Comparison of ENCODE assay signal across 8 mouse cellular contexts in the genomic region with DNA sequence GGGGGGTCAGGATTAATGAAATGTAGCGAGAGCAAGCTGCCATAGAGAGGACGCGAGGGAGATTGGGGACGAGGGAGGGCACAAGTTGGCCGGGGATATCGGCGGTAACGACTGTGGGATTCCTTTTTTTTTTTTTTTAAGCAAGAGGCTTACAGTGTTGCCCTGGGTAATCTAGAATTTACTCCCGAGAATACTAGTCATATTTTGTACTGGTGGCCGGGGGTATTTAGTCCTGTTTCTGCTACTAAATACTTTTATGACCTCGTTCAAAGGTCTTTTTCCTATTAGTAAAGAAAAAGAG. TPM values are rescaled to one million over a fixed set of nuclear protein-coding genes. Genes with fewer than 3 reads are reported as not detected.
DNase-seq lines count a peak whose midpoint lies in the region; ATAC-seq lines count a peak whose summit lies in the region.

No protein-coding gene starts in this region.

- no peak; the same call in 1 of the 2 replicates for ATAC-seq in erythroblast, adult 5-6 weeks (replicated peaks; ENCODE audit: low FRiP score, poor library complexity, severe bottlenecking)
- no peak for ATAC-seq in neural tube, embryonic 11.5 days (ENCODE audit: insufficient read depth, low FRiP score, low TSS enrichment)
- peak; percentile 73; the same call in 1 of the 2 replicates for ATAC-seq in limb, embryonic 13.5 days (ENCODE audit: low FRiP score, low read depth)
- peak; percentile 60; the same call in 1 of the 2 replicates for ATAC-seq in stomach, embryonic 14.5 days (ENCODE audit: insufficient number of reproducible peaks, insufficient read depth, low FRiP score, low read depth)

- WGBS in neural tube, embryonic 11.5 days = 0% methylated on average over 11 of the region's 11 CpGs
- WGBS in limb, embryonic 13.5 days = 0% methylated on average over 11 of the region's 11 CpGs
- under 1% methylated on average over 11 of the region's 11 CpGs for WGBS in stomach, embryonic 14.5 days

- peak overlapping the region; percentile 71 for H3K9ac ChIP-seq in neural tube, embryonic 11.5 days (ENCODE audit: low read length)
- peak overlapping the region; percentile 86 for H3K9ac ChIP-seq in limb, embryonic 13.5 days
- H3K9ac ChIP-seq in stomach, embryonic 14.5 days (replicated peaks; ENCODE audit: low read depth, low read length) = peak overlapping the region; percentile 67

- peaks cover 18% of the 10 kb centered on the region for H3K4me1 ChIP-seq in erythroblast, embryonic 14.5 days (ENCODE audit: control insufficient read depth)
- H3K4me1 ChIP-seq in neural tube, embryonic 11.5 days (ENCODE audit: control insufficient read depth, insufficient read depth, low read length) = peaks cover 8% of the 10 kb centered on the region; the same call in 1 of the 2 replicates
- peaks cover 13% of the 10 kb centered on the region for H3K4me1 ChIP-seq in limb, embryonic 13.5 days
- H3K4me1 ChIP-seq in stomach, embryonic 14.5 days (ENCODE audit: control insufficient read depth, insufficient read depth, low read length) = peaks cover 7% of the 10 kb centered on the region

- no peaks in the 10 kb centered on the region for H3K9me3 ChIP-seq in erythroblast, embryonic 14.5 days (ENCODE audit: control insufficient read depth, low read length)
- H3K9me3 ChIP-seq in neural tube, embryonic 11.5 days (ENCODE audit: control insufficient read depth, low read length) = no peaks in the 10 kb centered on the region
- no peaks in the 10 kb centered on the region for H3K9me3 ChIP-seq in limb, embryonic 13.5 days
- H3K9me3 ChIP-seq in stomach, embryonic 14.5 days (ENCODE audit: control insufficient read depth, low read depth, low read length) = no peaks in the 10 kb centered on the region

- peaks cover 13% of the 10 kb centered on the region for H3K36me3 ChIP-seq in erythroblast, embryonic 14.5 days (ENCODE audit: control insufficient read depth)
- H3K36me3 ChIP-seq in neural tube, embryonic 11.5 days (ENCODE audit: control insufficient read depth, insufficient read depth, low read length) = peaks cover 2% of the 10 kb centered on the region
- peaks cover 23% of the 10 kb centered on the region for H3K36me3 ChIP-seq in limb, embryonic 13.5 days
- peaks cover 14% of the 10 kb centered on the region for H3K36me3 ChIP-seq in stomach, embryonic 14.5 days (ENCODE audit: control insufficient read depth, insufficient read depth, low read length)

- no peak for DNase-seq in neural tube, embryonic 11.5 days (ENCODE audit: low spot score)
- no peak for DNase-seq in neural tube, embryonic 10.5 days (ENCODE audit: extremely low spot score, low spot score)
- DNase-seq in adrenal gland, adult 8-10 months = no peak
- no peak for DNase-seq in layer of hippocampus, adult 9-10 months (ENCODE audit: low spot score)

- no peaks in the 10 kb centered on the region for H3K27me3 ChIP-seq in erythroblast, embryonic 14.5 days (ENCODE audit: control insufficient read depth)
- no peaks in the 10 kb centered on the region for H3K27me3 ChIP-seq in neural tube, embryonic 11.5 days (ENCODE audit: control insufficient read depth, insufficient read depth, low read length)
- no peaks in the 10 kb centered on the region for H3K27me3 ChIP-seq in limb, embryonic 13.5 days
- H3K27me3 ChIP-seq in stomach, embryonic 14.5 days (ENCODE audit: control insufficient read depth, insufficient read depth, low read length) = no peaks in the 10 kb centered on the region

- peak overlapping the region; percentile 47 for H3K4me2 ChIP-seq in neural tube, embryonic 11.5 days (ENCODE audit: low read depth)
- H3K4me2 ChIP-seq in limb, embryonic 13.5 days (replicated peaks) = peak overlapping the region; percentile 93
- H3K4me2 ChIP-seq in stomach, embryonic 14.5 days (replicated peaks; ENCODE audit: low read depth, low read length) = peak overlapping the region; percentile 47

- no peak overlapping the region for H3K27ac ChIP-seq in neural tube, embryonic 11.5 days (ENCODE audit: low read depth, low read length)
- peak overlapping the region; percentile 63; the same call in 1 of the 2 replicates for H3K27ac ChIP-seq in limb, embryonic 13.5 days
- H3K27ac ChIP-seq in stomach, embryonic 14.5 days (ENCODE audit: low read length) = no peak overlapping the region

- H3K4me3 ChIP-seq in erythroblast, embryonic 14.5 days (replicated peaks) = peak overlapping the region; percentile 86
- peak overlapping the region; percentile 68 for H3K4me3 ChIP-seq in neural tube, embryonic 11.5 days (ENCODE audit: low read depth, low read length)
- peak overlapping the region; percentile 78 for H3K4me3 ChIP-seq in limb, embryonic 13.5 days
- H3K4me3 ChIP-seq in stomach, embryonic 14.5 days (ENCODE audit: low read depth, low read length) = peak overlapping the region; percentile 67

RNA-seq across cellular contexts. Expression of a gene that starts 0.2 kb away (rescaled TPM):
- polyA plus RNA-seq in erythroblast, embryonic 14.5 days (2012) = 0.13 and 0.48 TPM in 2 replicates
- 1.7 and 7.7 TPM in 2 replicates for total RNA-seq in erythroblast, adult 5-6 weeks (2015; ENCODE audit: low replicate concordance)
- total RNA-seq in erythroblast, adult 5-6 weeks (2017; ENCODE audit: low replicate concordance) = 3.2 and 5.2 TPM in 2 replicates
- polyA plus RNA-seq in neural tube, embryonic 11.5 days (2014; fragmentation: Nextera tagmentation; extraction: Ambion mirVana) = 94.5 and 95.0 TPM in 2 replicates
- 67.0 TPM in 2 replicates for polyA plus RNA-seq in limb, embryonic 13.5 days (2015; fragmentation: Nextera tagmentation; extraction: Ambion mirVana)
- polyA plus RNA-seq in stomach, embryonic 14.5 days (2014; fragmentation: Nextera tagmentation; extraction: Ambion mirVana) = 56.1 and 61.7 TPM in 2 replicates
- 10 to 100 TPM; 48.6 to 85.5 (median 68.1) TPM for total RNA-seq in adrenal gland, adult 8-10 months (2022)

RNA-seq across cellular contexts. Expression of a gene that starts 43.6 kb away (rescaled TPM):
- 0.01 TPM in 2 replicates for polyA plus RNA-seq in erythroblast, embryonic 14.5 days (2012)
- 0.42 TPM in 1 of 2 replicates, not detected in the other for total RNA-seq in erythroblast, adult 5-6 weeks (2015; ENCODE audit: low replicate concordance)
- total RNA-seq in erythroblast, adult 5-6 weeks (2017; ENCODE audit: low replicate concordance) = 0.09 TPM in 1 of 2 replicates, not detected in the other
- polyA plus RNA-seq in neural tube, embryonic 11.5 days (2014; fragmentation: Nextera tagmentation; extraction: Ambion mirVana) = 1.9 and 2.1 TPM in 2 replicates
- polyA plus RNA-seq in limb, embryonic 13.5 days (2015; fragmentation: Nextera tagmentation; extraction: Ambion mirVana) = 3.6 and 3.7 TPM in 2 replicates
- 2.8 and 3.1 TPM in 2 replicates for polyA plus RNA-seq in stomach, embryonic 14.5 days (2014; fragmentation: Nextera tagmentation; extraction: Ambion mirVana)
- total RNA-seq in adrenal gland, adult 8-10 months (2022) = 1 to 10 TPM; 1.2 to 1.9 (median 1.7) TPM

Comparison
In these comparisons a context has a peak if more than half of its experiments do, and no peak if none do; other contexts are left out.
1. ATAC-seq: peak in limb, embryonic 13.5 days (single experiment) and stomach, embryonic 14.5 days (single experiment); none in erythroblast, adult 5-6 weeks (single experiment) and neural tube, embryonic 11.5 days (single experiment).
2. RNA of a gene that starts 0.2 kb away (polyA plus RNA-seq): 94.5 to 95.0 TPM in neural tube, embryonic 11.5 days, 67.0 TPM in limb, embryonic 13.5 days and 56.1 to 61.7 TPM in stomach, embryonic 14.5 days; 0.13 to 0.48 TPM in erythroblast, embryonic 14.5 days; every median in the first group is over 10 times any median in the second.
3. Peak in every context shown above with its lines, with median percentiles within 50 percentile points of each other: H3K4me3 ChIP-seq, H3K4me2 ChIP-seq and H3K9ac ChIP-seq.